Mouse (Mus musculus) CH12.LX (cell line): Measurements from ENCODE around the gene Phactr3. TPM values are rescaled to one million over a fixed set of nuclear protein-coding genes. Genes with fewer than 3 reads are reported as not detected.

Experiments
- DNase-seq: peaks from one replicate; pipeline ENCODE4 v3.0.0-alpha.2; 2013; ENCODE audit errors: extremely low read depth
- H3K27ac ChIP-seq: 2 replicates; pipeline ENCODE4 v1.5.1; 2012; ENCODE audit warnings: low read depth, mild to moderate bottlenecking, control low read depth, moderate library complexity; ENCODE audit not compliant: insufficient read depth
- H3K27me3 ChIP-seq: replicated peaks from 2 replicates; pipeline ENCODE3; 2012; ENCODE audit warnings: inconsistent platforms
- H3K36me3 ChIP-seq, 2 experiments: replicated peaks in 1 of 2; 2 replicates each; pipeline versions ENCODE3 to v1.6.1; 2012; ENCODE audit warnings: inconsistent platforms in 1 of 2, low read length in 1 of 2, mild to moderate bottlenecking in 1 of 2, mixed read lengths in 1 of 2, moderate library complexity in 1 of 2; ENCODE audit not compliant: control insufficient read depth in 1 of 2, insufficient read depth in 1 of 2
- H3K4me1 ChIP-seq, 2 experiments: 2 replicates each; pipeline ENCODE4 v1.6.1; 2012; ENCODE audit warnings: inconsistent platforms in 1 of 2, moderate library complexity in 1 of 2; ENCODE audit not compliant: insufficient read depth in 2 of 2, control insufficient read depth in 1 of 2
- H3K4me2 ChIP-seq: 2 replicates; pipeline ENCODE4 v1.6.1; 2012; ENCODE audit warnings: low read depth, mild to moderate bottlenecking, control low read depth; ENCODE audit not compliant: poor library complexity, insufficient read depth, severe bottlenecking
- H3K4me3 ChIP-seq, 3 experiments: fragments of 150-350 bp in 1 of 3; sonication (generic) in 1 of 3; replicated peaks in 1 of 3; 2 replicates each; pipeline versions ENCODE3 to v1.5.1; 2011 to 2012; ENCODE audit warnings: low read depth in 2 of 3, low read length in 2 of 3, mild to moderate bottlenecking in 2 of 3, moderate library complexity in 2 of 3, control low read depth in 1 of 3, improper control_type of control experiment in 1 of 3, inconsistent platforms in 1 of 3, mixed read lengths in 1 of 3; ENCODE audit not compliant: poor library complexity in 1 of 3
- H3K79me2 ChIP-seq: replicated peaks from 2 replicates; pipeline ENCODE4 v1.6.1; 2012; ENCODE audit warnings: mild to moderate bottlenecking, moderate library complexity; ENCODE audit not compliant: control insufficient read depth, poor library complexity, insufficient read depth, severe bottlenecking; ENCODE audit errors: extremely low read depth
- H3K9ac ChIP-seq: 2 replicates; pipeline ENCODE4 v1.6.1; 2012; ENCODE audit warnings: low read depth, mild to moderate bottlenecking, control low read depth, moderate library complexity; ENCODE audit not compliant: insufficient read depth
- H3K9me3 ChIP-seq: replicated peaks from 2 replicates; pipeline ENCODE3; 2012; ENCODE audit warnings: low read length, inconsistent platforms, mixed read lengths
- BHLHE40 ChIP-seq: IDR thresholded peaks from 2 replicates; pipeline ENCODE4 v1.6.1; 2011; ENCODE audit warnings: mild to moderate bottlenecking, low read depth, low read length, improper control_type of control experiment
- CTCF ChIP-seq, 2 experiments: IDR thresholded peaks in 1 of 2; conservative IDR thresholded peaks in 1 of 2; 2 replicates each; pipeline ENCODE4 v1.5.1; 2011 to 2012; ENCODE audit warnings: low read depth in 2 of 2, low read length in 2 of 2, improper control_type of control experiment in 1 of 2, inconsistent platforms in 1 of 2, mild to moderate bottlenecking in 1 of 2, moderate library complexity in 1 of 2
- E2F4 ChIP-seq: IDR thresholded peaks from 2 replicates; pipeline ENCODE4 v1.6.1; 2011; ENCODE audit warnings: low read depth, low read length, improper control_type of control experiment; ENCODE audit not compliant: insufficient replicate concordance
- ETS1 ChIP-seq: conservative IDR thresholded peaks from 2 replicates; pipeline ENCODE4 v1.6.1; 2012; ENCODE audit warnings: low read depth, mild to moderate bottlenecking, inconsistent platforms, low read length, improper control_type of control experiment, moderate library complexity
- HCFC1 ChIP-seq: IDR thresholded peaks from 2 replicates; pipeline ENCODE4 v1.6.1; 2012; ENCODE audit warnings: low read depth, mild to moderate bottlenecking, inconsistent platforms, low read length, improper control_type of control experiment
- KAT2A ChIP-seq: IDR thresholded peaks from 2 replicates; pipeline ENCODE4 v1.6.1; 2012; ENCODE audit warnings: low read length, improper control_type of control experiment, inconsistent platforms; ENCODE audit not compliant: insufficient replicate concordance
- MXI1 ChIP-seq: IDR thresholded peaks from 2 replicates; pipeline ENCODE4 v1.6.1; 2011; ENCODE audit warnings: mild to moderate bottlenecking, low read depth, low read length, improper control_type of control experiment
- NELFE ChIP-seq: IDR thresholded peaks from 2 replicates; pipeline ENCODE4 v1.6.1; 2011; ENCODE audit warnings: low read depth, low read length, improper control_type of control experiment
- RAD21 ChIP-seq: IDR thresholded peaks from 2 replicates; pipeline ENCODE4 v1.6.1; 2011; ENCODE audit warnings: low read depth, mild to moderate bottlenecking, low read length, improper control_type of control experiment, moderate library complexity
- SMC3 ChIP-seq: IDR thresholded peaks from 2 replicates; pipeline ENCODE4 v1.6.1; 2011; ENCODE audit warnings: low read depth, low read length, improper control_type of control experiment
- ZMIZ1 ChIP-seq: IDR thresholded peaks from 2 replicates; pipeline ENCODE4 v1.6.1; 2012; ENCODE audit warnings: low read depth, mild to moderate bottlenecking, inconsistent platforms, low read length, improper control_type of control experiment
- dilution Hi-C: fragments of 300-500 bp; cut with MboI; formaldehyde crosslinking; loops from 2 replicates; pipeline ENCODE4 v1.14.3; 2020; ENCODE audit warnings: low sequenced_read_pairs; ENCODE audit not compliant: extremely low pct_unique_long_range_greater_than_20kb, extremely low pct_ligation_motif_present
- in situ Hi-C: fragments of 300-500 bp; cut with MboI; formaldehyde crosslinking; loops from 3 replicates; pipeline ENCODE4 v1.14.3; 2019; ENCODE audit warnings: low sequenced_read_pairs, low pct_ligation_motif_present, low pct_unique_long_range_greater_than_20kb, mixed read lengths
- polyA plus RNA-seq: library from polyadenylated mRNA; unstranded; fragments of >175 nt; gene quantifications from 2 replicates; pipeline ENCODE4 v1.2.1, GENCODE M21; 2012; ENCODE audit warnings: low read depth; ENCODE audit not compliant: insufficient read length
- total RNA-seq, 2 experiments: library from RNA; depleted of rRNA; stranded (reverse); fragments of 300-350 nt in 1 of 2; fragments of >200 nt in 1 of 2; gene quantifications; 2 replicates each; pipeline ENCODE4 v1.2.3; 2012 to 2014

Gene Phactr3
- total and polyA plus RNA-seq, 3 experiments: 0.21 to 0.75 TPM; not detected in 1

- peak; percentile 49 for DNase-seq
Measured at GRCm38 (mm10) chr2:178098021-178098420, 20.8 kb upstream of the Phactr3 start.

GRCm38 (mm10) chr2:178101957-178102356 is 16.8 kb upstream of the Phactr3 start:
- TF ChIP-seq E2F4 (no peak), RAD21 (peak; percentile 65), CTCF (conservative IDR thresholded peaks at IDR 0.05 in 1 of 2, IDR thresholded peaks at IDR 0.05 in 1 of 2; ENCODE audit: low read depth in 2 of 2, low read length in 2 of 2) (peak; percentile 17 to 80; a peak in 3 of 4 replicates), SMC3 (peak; percentile 54)
- peak; percentile 53 for DNase-seq
- no peaks in the 10 kb centered on the region for H3K9me3 ChIP-seq
- H3K4me3 ChIP-seq: no peak overlapping the region
- H3K4me2 ChIP-seq: no peak overlapping the region; the same call in 1 of the 2 replicates
- no peak overlapping the region for H3K27ac ChIP-seq
- no peak overlapping the region for H3K9ac ChIP-seq
- dilution Hi-C loops (no loop called here), in situ Hi-C loops (no loop called here)
- peaks cover 44% of the 10 kb centered on the region for H3K27me3 ChIP-seq
- H3K36me3 ChIP-seq: no peaks in the 10 kb centered on the region
- H3K79me2 ChIP-seq: no peaks in the 10 kb centered on the region
- H3K4me1 ChIP-seq: no peaks in the 10 kb centered on the region

More at GRCm38 (mm10) chr2:178098021-178098420, 20.8 kb upstream of the Phactr3 start:
- dilution Hi-C loops: no loop called here
- H3K4me1 ChIP-seq: no peaks in the 10 kb centered on the region
- TF ChIP-seq HCFC1 (no peak), CTCF (conservative IDR thresholded peaks at IDR 0.05 in 1 of 2, IDR thresholded peaks at IDR 0.05 in 1 of 2; ENCODE audit: low read depth in 2 of 2, low read length in 2 of 2) (peak; percentile 60 to 83; a peak in 3 of 4 replicates), SMC3 (peak; percentile 62), RAD21 (peak; percentile 72)
- H3K4me2 ChIP-seq: no peak overlapping the region
- peaks cover 35% of the 10 kb centered on the region for H3K27me3 ChIP-seq
- H3K27ac ChIP-seq: no peak overlapping the region
- H3K4me3 ChIP-seq: no peak overlapping the region
- in situ Hi-C loops: no loop called here
- H3K9ac ChIP-seq: no peak overlapping the region
- H3K79me2 ChIP-seq: no peaks in the 10 kb centered on the region
- H3K36me3 ChIP-seq: no peaks in the 10 kb centered on the region
- H3K9me3 ChIP-seq: no peaks in the 10 kb centered on the region

GRCm38 (mm10) chr2:178117946-178118345 is 829 bp upstream of the Phactr3 start:
- no peak overlapping the region for H3K27ac ChIP-seq
- no peaks in the 10 kb centered on the region for H3K9me3 ChIP-seq
- dilution Hi-C loops: no loop called here
- peaks cover 43% of the 10 kb centered on the region for H3K27me3 ChIP-seq
- H3K79me2 ChIP-seq: no peaks in the 10 kb centered on the region
- H3K4me3 ChIP-seq: no peak overlapping the region
- peak; percentile 56 for DNase-seq
- in situ Hi-C loops: no loop called here
- peaks cover 0 to 5% of the 10 kb centered on the region in 2 experiments; a peak in 1 of 4 replicates for H3K4me1 ChIP-seq
- H3K4me2 ChIP-seq: no peak overlapping the region
- H3K9ac ChIP-seq: no peak overlapping the region
- no peaks in the 10 kb centered on the region for H3K36me3 ChIP-seq
- peak; percentile 69 for TF ChIP-seq SMC3
- TF ChIP-seq ZMIZ1: no peak
- TF ChIP-seq BHLHE40: no peak
- TF ChIP-seq CTCF (conservative IDR thresholded peaks at IDR 0.05 in 1 of 2, IDR thresholded peaks at IDR 0.05 in 1 of 2; ENCODE audit: low read depth in 2 of 2, low read length in 2 of 2): peak; percentile 22 to 71
- TF ChIP-seq ETS1: no peak
- TF ChIP-seq HCFC1: no peak
- no peak for TF ChIP-seq KAT2A
- no peak for TF ChIP-seq MXI1
- no peak for TF ChIP-seq NELFE
- peak; percentile 33 for TF ChIP-seq RAD21
